Mouse (Mus musculus): ENCODE results near the gene Csn1s2a.
"Not testable (repeated sequence)": the region's sequence is repeated elsewhere in the genome, so short reads cannot be mapped to it uniquely, and the experiment has no call there.

Gene Csn1s2a

DNA sequence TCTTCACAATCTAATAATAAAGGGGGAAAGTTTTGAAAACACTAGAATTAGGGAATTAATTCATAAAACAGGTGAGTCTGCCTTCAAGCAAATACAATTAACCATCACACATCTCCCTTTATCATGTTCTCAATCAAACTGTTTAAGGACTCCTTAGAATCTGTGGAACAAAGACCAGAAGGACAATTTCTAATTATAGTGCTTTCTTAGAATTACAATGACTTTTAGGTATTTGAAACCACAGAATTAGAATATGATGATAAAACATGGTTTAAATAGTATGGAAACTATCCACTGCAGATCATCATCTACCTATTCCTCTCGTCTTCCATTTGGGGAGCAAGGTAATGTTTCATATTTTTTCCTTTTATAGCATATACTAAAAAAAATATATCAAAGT is at the start of gene Csn1s2a:
TSS of gene Csn1s2a (plus strand) at position 301 of the 400 bp plus-strand sequence.
- DNase-seq: no peak

DNA sequence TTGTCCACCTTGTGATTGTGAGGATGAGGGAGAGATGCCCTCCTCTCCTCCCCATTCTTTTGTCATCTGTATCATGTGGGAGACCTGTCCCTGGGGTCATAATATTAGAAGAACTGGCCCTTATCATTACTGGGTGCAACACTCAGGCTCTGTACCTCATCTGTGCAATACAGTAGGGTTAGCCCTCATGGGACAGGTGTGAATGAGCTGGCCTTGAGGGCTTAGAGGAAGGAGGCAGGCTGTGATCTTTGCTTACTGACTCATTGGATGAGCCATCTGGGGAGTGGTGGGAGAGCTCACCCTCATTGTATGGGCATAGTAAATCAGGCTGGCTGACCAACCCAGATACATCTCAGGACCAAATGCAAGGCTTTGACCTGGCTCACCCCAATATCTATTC is 39.5 kb upstream of the Csn1s2a start:
- no peak for DNase-seq

DNA sequence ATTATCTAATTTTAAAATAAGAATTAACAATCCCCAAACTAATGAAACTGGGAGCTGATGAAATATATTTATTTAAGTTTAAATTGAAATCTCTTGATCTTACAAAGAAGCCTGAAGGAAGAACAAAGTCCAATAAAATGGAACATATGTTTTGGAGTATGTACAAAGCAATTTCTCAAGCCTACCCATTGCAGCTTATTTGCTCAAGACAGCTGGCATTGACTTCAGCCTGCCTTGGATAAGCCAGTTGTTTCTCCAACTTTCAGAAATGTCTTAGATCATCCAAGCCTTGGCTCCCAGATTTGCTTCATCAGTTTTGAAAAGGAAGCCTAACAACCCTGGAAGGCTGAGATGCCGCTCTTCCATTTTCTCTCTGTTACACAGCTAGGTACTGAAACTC is 20.9 kb upstream of the Csn1s2a start:
- no peak for DNase-seq

DNA sequence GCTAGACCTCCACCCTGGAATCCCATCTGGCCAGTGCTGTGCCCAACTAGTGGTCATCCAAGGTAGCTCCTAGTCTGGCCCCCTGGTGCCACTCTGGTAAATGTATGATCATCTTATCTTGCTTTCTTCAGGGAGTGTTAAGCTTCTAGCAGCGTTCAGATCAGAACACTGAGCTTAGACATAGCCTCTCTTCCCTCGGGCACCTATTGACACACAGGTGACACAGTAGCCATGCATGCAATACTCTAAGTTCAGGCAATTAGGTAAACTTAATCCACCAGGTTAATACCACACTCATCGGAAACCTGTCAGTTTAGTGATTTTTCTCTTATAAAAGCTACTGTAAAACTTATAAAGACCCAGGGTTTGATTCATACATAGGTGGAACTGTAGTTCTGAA is 9.8 kb upstream of the Csn1s2a start:
- no peak for DNase-seq

DNA sequence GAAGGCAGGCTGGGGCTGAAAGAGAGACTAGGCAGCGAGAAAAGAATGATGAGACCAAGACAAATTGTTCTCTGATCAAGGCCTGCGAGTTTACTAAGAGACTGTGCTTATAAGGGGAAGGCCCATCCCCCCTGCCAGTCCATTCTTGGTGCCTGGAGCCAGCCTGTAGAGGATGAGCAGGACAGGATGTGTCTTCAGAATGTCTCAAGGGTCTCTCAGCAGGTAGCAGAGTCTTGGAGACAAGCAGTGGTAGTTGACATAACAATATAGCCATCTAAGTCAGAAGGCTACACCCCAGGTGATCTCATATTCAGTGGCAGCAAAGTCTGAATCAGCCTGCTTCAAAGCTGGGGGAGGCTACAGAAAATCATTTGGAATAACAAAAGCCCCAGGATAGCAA is 2.2 kb upstream of the Csn1s2a start:
- DNase-seq: not testable (repeated sequence)

DNA sequence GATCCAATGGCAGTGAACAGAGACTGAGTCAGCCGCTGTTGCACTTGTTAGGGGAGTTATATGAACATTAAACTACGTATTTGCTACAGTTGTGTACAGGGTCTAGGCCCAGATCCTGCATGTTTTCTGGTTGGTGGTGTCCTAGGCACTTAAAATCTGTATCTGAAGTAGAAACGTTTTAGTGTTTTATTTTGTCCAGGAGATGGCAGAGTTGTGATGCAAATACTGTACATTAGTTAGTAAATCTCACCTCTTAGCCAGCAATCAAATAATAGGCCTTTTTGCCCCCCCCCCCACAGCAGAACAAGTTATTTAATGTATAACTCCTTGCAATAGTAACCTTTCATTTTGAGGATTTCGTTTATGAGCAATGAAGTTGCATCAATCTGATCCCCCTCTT is 8.4 kb downstream of the Csn1s2a start:
- no peak for DNase-seq

DNA sequence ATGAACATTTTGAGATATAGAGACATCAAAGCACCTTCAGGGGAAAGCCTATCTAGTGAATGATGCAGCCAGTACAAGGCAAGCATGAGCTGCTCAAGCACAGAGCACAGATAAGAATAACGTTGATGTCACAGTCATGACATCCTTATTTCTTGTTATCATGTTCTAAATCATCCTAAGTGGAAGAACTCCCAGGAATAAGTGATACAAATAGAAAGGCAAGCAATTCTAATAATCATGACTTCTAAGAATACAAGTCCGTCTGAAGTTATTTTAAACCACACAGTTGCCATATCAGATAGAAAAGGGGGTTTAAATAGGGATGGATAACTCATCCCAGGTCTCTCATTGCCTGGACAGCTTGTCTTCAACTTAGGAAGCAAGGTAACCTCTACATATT is 33.4 kb downstream of the Csn1s2a start, which contains the start of gene Csn1s2b:
TSS of gene Csn1s2b (plus strand) at position 301 of the 400 bp plus-strand sequence.
- no peak for DNase-seq

DNA sequence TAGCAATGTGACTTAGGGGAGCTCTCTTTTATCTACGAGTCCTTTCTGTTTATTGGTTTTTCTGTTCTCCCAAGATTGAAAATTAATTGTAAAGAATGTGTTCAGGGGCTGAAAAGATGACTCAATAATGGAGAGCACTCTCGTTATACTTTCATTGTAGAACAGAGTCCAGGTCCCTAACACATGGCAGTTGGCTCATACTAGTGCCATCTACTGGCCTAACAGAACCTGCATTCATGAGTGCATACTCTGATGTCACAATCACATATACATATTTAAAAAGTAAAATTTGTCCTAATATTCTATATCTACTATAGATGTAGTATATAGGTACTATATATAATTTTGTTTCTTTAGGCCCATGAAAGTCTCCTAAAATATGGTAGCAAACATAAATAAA is 34.9 kb downstream of the Csn1s2a start:
- DNase-seq: no peak

DNA sequence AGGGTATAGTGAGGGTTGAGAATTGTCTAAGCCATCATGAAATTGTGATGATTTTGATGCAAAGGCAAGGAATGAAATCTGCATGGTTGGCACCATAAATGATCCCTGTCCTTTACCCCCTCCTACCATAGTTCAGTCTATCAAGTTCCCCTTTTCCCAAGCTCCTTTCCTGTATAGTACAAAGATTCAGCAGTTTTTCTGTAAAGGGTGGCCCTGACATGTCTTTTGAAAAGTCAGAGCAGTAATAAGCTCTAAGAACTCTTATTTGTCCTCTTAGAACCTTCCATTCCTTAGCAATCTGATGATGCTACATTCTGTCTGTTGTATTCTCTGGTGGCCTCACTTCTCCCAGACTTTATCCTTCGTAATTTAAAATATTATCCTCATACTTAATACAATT is 51.0 kb downstream of the Csn1s2a start, which contains the start of gene Prr27:
TSS of gene Prr27 (plus strand) at position 301 of the 400 bp plus-strand sequence.
- no peak for DNase-seq

All from thymus, postnatal 14 days (tissue).